Comparison of ENCODE assay signal across 8 mouse cellular contexts in the genomic region with DNA sequence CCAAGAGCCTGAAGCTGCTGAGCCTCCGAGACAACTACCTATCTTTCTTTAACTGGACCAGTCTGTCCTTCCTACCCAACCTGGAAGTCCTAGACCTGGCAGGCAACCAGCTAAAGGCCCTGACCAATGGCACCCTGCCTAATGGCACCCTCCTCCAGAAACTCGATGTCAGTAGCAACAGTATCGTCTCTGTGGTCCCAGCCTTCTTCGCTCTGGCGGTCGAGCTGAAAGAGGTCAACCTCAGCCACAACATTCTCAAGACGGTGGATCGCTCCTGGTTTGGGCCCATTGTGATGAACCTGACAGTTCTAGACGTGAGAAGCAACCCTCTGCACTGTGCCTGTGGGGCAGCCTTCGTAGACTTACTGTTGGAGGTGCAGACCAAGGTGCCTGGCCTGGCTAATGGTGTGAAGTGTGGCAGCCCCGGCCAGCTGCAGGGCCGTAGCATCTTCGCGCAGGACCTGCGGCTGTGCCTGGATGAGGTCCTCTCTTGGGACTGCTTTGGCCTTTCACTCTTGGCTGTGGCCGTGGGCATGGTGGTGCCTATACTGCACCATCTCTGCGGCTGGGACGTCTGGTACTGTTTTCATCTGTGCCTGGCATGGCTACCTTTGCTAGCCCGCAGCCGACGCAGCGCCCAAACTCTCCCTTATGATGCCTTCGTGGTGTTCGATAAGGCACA. TPM values are rescaled to one million over a fixed set of nuclear protein-coding genes. Genes with fewer than 3 reads are reported as not detected.
DNase-seq lines count a peak whose midpoint lies in the region; ATAC-seq and TF ChIP-seq lines count a peak whose summit lies in the region.

No protein-coding gene starts in this region.

- H3K27ac ChIP-seq in forebrain, embryonic 10.5 days, result peak overlapping the region; percentile 75; the same call in 1 of the 2 replicates
- H3K27ac ChIP-seq in intestine, postnatal 0 days (ENCODE audit: low read depth, low read length), result no peak overlapping the region
- H3K27ac ChIP-seq in neural tube, embryonic 14.5 days (ENCODE audit: low read depth, low read length), result no peak overlapping the region

- WGBS in lung, adult 2 months, result 63% methylated on average over 24 of the region's 24 CpGs
- 71% methylated on average over 24 of the region's 24 CpGs for WGBS in forebrain, embryonic 10.5 days
- WGBS in intestine, postnatal 0 days, result 62% methylated on average over 24 of the region's 24 CpGs
- 61% methylated on average over 24 of the region's 24 CpGs for WGBS in neural tube, embryonic 14.5 days

- ATAC-seq in intestine, postnatal 0 days, result no peak
- ATAC-seq in neural tube, embryonic 14.5 days (ENCODE audit: low read depth), result peak; percentile 26; the same call in 1 of the 2 replicates

- no peaks in the 10 kb centered on the region for H3K36me3 ChIP-seq in forebrain, embryonic 10.5 days (replicated peaks)
- H3K36me3 ChIP-seq in intestine, postnatal 0 days (ENCODE audit: control insufficient read depth, insufficient read depth), result no peaks in the 10 kb centered on the region
- H3K36me3 ChIP-seq in neural tube, embryonic 14.5 days (ENCODE audit: control insufficient read depth, insufficient read depth, low read length), result no peaks in the 10 kb centered on the region

- DNase-seq in lung, adult 2 months, result no peak
- DNase-seq in lung, postnatal 25 days (ENCODE audit: low spot score), result no peak
- DNase-seq in forebrain, embryonic 10.5 days (ENCODE audit: extremely low spot score, low spot score), result no peak
- no peak for DNase-seq in right cerebral cortex, adult 18-20 months
- DNase-seq in Muller cell, postnatal 12 days (ENCODE audit: inconsistent ontology term), result no peak
- no peak for DNase-seq in right cerebral cortex, postnatal 36 days (ENCODE audit: low spot score in 2 of 2)

- no peak for TF ChIP-seq CTCF in lung, adult 2 months (IDR thresholded peaks at IDR 0.05; ENCODE audit: insufficient read depth, low read length)
- TF ChIP-seq CTCF in intestine, postnatal 0 days (IDR thresholded peaks at IDR 0.05; ENCODE audit: low read depth), result no peak

- no peaks in the 10 kb centered on the region for H3K9me3 ChIP-seq in forebrain, embryonic 10.5 days
- H3K9me3 ChIP-seq in intestine, postnatal 0 days (ENCODE audit: control insufficient read depth), result no peaks in the 10 kb centered on the region
- no peaks in the 10 kb centered on the region for H3K9me3 ChIP-seq in neural tube, embryonic 14.5 days (ENCODE audit: control insufficient read depth, low read length)

- peak overlapping the region; percentile 31 for H3K9ac ChIP-seq in intestine, postnatal 0 days (ENCODE audit: low read depth, low read length)
- peak overlapping the region; percentile 53 for H3K9ac ChIP-seq in neural tube, embryonic 14.5 days (replicated peaks; ENCODE audit: low read depth, low read length)

- H3K4me1 ChIP-seq in lung, adult 2 months (ENCODE audit: control insufficient read depth, insufficient read depth, low read length), result peaks cover 23% of the 10 kb centered on the region
- H3K4me1 ChIP-seq in forebrain, embryonic 10.5 days, result peaks cover 20% of the 10 kb centered on the region
- H3K4me1 ChIP-seq in intestine, postnatal 0 days (replicated peaks; ENCODE audit: control insufficient read depth, insufficient read depth, low read length), result peaks cover 8% of the 10 kb centered on the region; the same call in 1 of the 2 replicates
- H3K4me1 ChIP-seq in neural tube, embryonic 14.5 days (ENCODE audit: control insufficient read depth, insufficient read depth, low read length), result no peaks in the 10 kb centered on the region

- TF ChIP-seq POLR2A in lung, adult 2 months (IDR thresholded peaks at IDR 0.05; ENCODE audit: borderline replicate concordance, extremely low read depth, low read depth, low read length), result no peak

- H3K4me3 ChIP-seq in lung, adult 2 months (replicated peaks; ENCODE audit: extremely low read depth, low read depth, low read length), result peak overlapping the region; percentile 35
- H3K4me3 ChIP-seq in forebrain, embryonic 10.5 days, result peak overlapping the region; percentile 53
- peak overlapping the region; percentile 34 for H3K4me3 ChIP-seq in intestine, postnatal 0 days (ENCODE audit: low read depth, low read length)
- H3K4me3 ChIP-seq in neural tube, embryonic 14.5 days (ENCODE audit: low read depth, low read length), result peak overlapping the region; percentile 32

- peak overlapping the region; percentile 62 for H3K4me2 ChIP-seq in intestine, postnatal 0 days (replicated peaks; ENCODE audit: low read depth)
- peak overlapping the region; percentile 65 for H3K4me2 ChIP-seq in neural tube, embryonic 14.5 days (ENCODE audit: low read depth, low read length)

- peaks cover 43% of the 10 kb centered on the region for H3K27me3 ChIP-seq in forebrain, embryonic 10.5 days (ENCODE audit: poor library complexity, severe bottlenecking)
- peaks cover 9% of the 10 kb centered on the region; the same call in 1 of the 2 replicates for H3K27me3 ChIP-seq in intestine, postnatal 0 days (replicated peaks; ENCODE audit: control insufficient read depth, insufficient read depth, low read length)
- no peaks in the 10 kb centered on the region for H3K27me3 ChIP-seq in neural tube, embryonic 14.5 days (ENCODE audit: control insufficient read depth, insufficient read depth, low read length)

RNA-seq across cellular contexts. Expression of gene Tlr9, which starts 3.2 kb away (rescaled TPM):
- 6.0 and 6.4 TPM in 2 replicates for polyA plus RNA-seq in lung, adult 2 months (2012; rRNA removed)
- 0.04 TPM in 1 of 2 replicates, not detected in the other for polyA plus RNA-seq in forebrain, embryonic 10.5 days (2016; fragmentation: Nextera tagmentation; extraction: Ambion mirVana)
- polyA plus RNA-seq in intestine, postnatal 0 days (2015; fragmentation: Nextera tagmentation; extraction: Ambion mirVana), result 0.08 and 0.09 TPM in 2 replicates
- polyA plus RNA-seq in neural tube, embryonic 14.5 days (2014; fragmentation: Nextera tagmentation; extraction: Ambion mirVana), result 0.08 and 0.09 TPM in 2 replicates

RNA-seq across cellular contexts. Expression of gene Twf2, which starts 22.7 kb away (rescaled TPM):
- polyA plus RNA-seq in lung, adult 2 months (2012; rRNA removed), result 60.9 and 69.0 TPM in 2 replicates
- polyA plus RNA-seq in forebrain, embryonic 10.5 days (2016; fragmentation: Nextera tagmentation; extraction: Ambion mirVana), result 70.9 and 71.8 TPM in 2 replicates
- polyA plus RNA-seq in intestine, postnatal 0 days (2015; fragmentation: Nextera tagmentation; extraction: Ambion mirVana), result 21.9 and 25.6 TPM in 2 replicates
- polyA plus RNA-seq in neural tube, embryonic 14.5 days (2014; fragmentation: Nextera tagmentation; extraction: Ambion mirVana), result 44.2 and 48.4 TPM in 2 replicates

RNA-seq across cellular contexts. Expression of gene Alas1, which starts 22.8 kb away (rescaled TPM):
- polyA plus RNA-seq in lung, adult 2 months (2012; rRNA removed), result 443 and 458 TPM in 2 replicates
- polyA plus RNA-seq in forebrain, embryonic 10.5 days (2016; fragmentation: Nextera tagmentation; extraction: Ambion mirVana), result 74.2 and 75.2 TPM in 2 replicates
- 81.2 and 82.9 TPM in 2 replicates for polyA plus RNA-seq in intestine, postnatal 0 days (2015; fragmentation: Nextera tagmentation; extraction: Ambion mirVana)
- 99.7 and 104 TPM in 2 replicates for polyA plus RNA-seq in neural tube, embryonic 14.5 days (2014; fragmentation: Nextera tagmentation; extraction: Ambion mirVana)

RNA-seq across cellular contexts. Expression of gene Ppm1m, which starts 26.1 kb away (rescaled TPM):
- 60.7 and 67.3 TPM in 2 replicates for polyA plus RNA-seq in lung, adult 2 months (2012; rRNA removed)
- 42.0 and 50.7 TPM in 2 replicates for polyA plus RNA-seq in forebrain, embryonic 10.5 days (2016; fragmentation: Nextera tagmentation; extraction: Ambion mirVana)
- polyA plus RNA-seq in intestine, postnatal 0 days (2015; fragmentation: Nextera tagmentation; extraction: Ambion mirVana), result 10.0 and 10.8 TPM in 2 replicates
- 11.1 and 14.4 TPM in 2 replicates for polyA plus RNA-seq in neural tube, embryonic 14.5 days (2014; fragmentation: Nextera tagmentation; extraction: Ambion mirVana)

RNA-seq across cellular contexts. Expression of gene Wdr82, which starts 54.9 kb away (rescaled TPM):
- polyA plus RNA-seq in lung, adult 2 months (2012; rRNA removed), result 47.3 and 49.1 TPM in 2 replicates
- polyA plus RNA-seq in forebrain, embryonic 10.5 days (2016; fragmentation: Nextera tagmentation; extraction: Ambion mirVana), result 28.3 and 30.2 TPM in 2 replicates
- 10.6 and 11.3 TPM in 2 replicates for polyA plus RNA-seq in intestine, postnatal 0 days (2015; fragmentation: Nextera tagmentation; extraction: Ambion mirVana)
- 37.4 and 40.4 TPM in 2 replicates for polyA plus RNA-seq in neural tube, embryonic 14.5 days (2014; fragmentation: Nextera tagmentation; extraction: Ambion mirVana)
